Mouse (Mus musculus) lung, embryonic 14.5 days (tissue): ENCODE data around the gene Abcg8. TPM values are rescaled to one million over a fixed set of nuclear protein-coding genes. Genes with fewer than 3 reads are reported as not detected.
A peak's percentile ranks its signal among the peaks of the same experiment; 100 is the strongest.

Experiments used
- ATAC-seq: fragments of 200-750 bp; cut with Nextera tagmentation; 2 replicates; pipeline ENCODE4 v1.8.0; 2017; ENCODE audit warnings: mild to moderate bottlenecking, moderate TSS enrichment, moderate library complexity; ENCODE audit not compliant: insufficient read depth
- DNase-seq: peaks from one replicate; pipeline ENCODE4 v3.0.0-alpha.2; 2015
- H3K27ac ChIP-seq: fragments of 300-500 bp; sonication (generic); 2 replicates; pipeline ENCODE4 v1.5.1; 2014; ENCODE audit warnings: low read depth, mild to moderate bottlenecking, moderate library complexity
- H3K27me3 ChIP-seq: fragments of 300-500 bp; sonication (generic); 2 replicates; pipeline ENCODE4 v1.6.1; 2014; ENCODE audit warnings: low read length, control low read depth; ENCODE audit not compliant: insufficient read depth
- H3K36me3 ChIP-seq: fragments of 300-500 bp; sonication (generic); 2 replicates; pipeline ENCODE4 v1.6.1; 2014; ENCODE audit warnings: control low read depth; ENCODE audit not compliant: insufficient read depth
- H3K4me1 ChIP-seq: fragments of 300-500 bp; sonication (generic); 2 replicates; pipeline ENCODE4 v1.6.1; 2014; ENCODE audit warnings: antibody characterized with exemption, control low read depth; ENCODE audit not compliant: insufficient read depth
- H3K4me2 ChIP-seq: fragments of 300-500 bp; sonication (generic); 2 replicates; pipeline ENCODE4 v1.6.1; 2014; ENCODE audit warnings: mild to moderate bottlenecking
- H3K4me3 ChIP-seq: fragments of 300-500 bp; sonication (generic); 2 replicates; pipeline ENCODE4 v1.5.1; 2014; ENCODE audit warnings: low read depth, low read length
- H3K9ac ChIP-seq: fragments of 300-500 bp; sonication (generic); 2 replicates; pipeline ENCODE4 v1.6.1; 2014
- H3K9me3 ChIP-seq: fragments of 300-500 bp; sonication (generic); 2 replicates; pipeline ENCODE4 v1.6.1; 2016; ENCODE audit warnings: low read depth, low read length, control low read depth
- CTCF ChIP-seq: IDR thresholded peaks from 2 replicates; pipeline ENCODE4 v1.5.1; 2016; ENCODE audit warnings: antibody characterized with exemption, low read depth
- WGBS: fragments of 180-500 bp; shearing (Covaris S2); extraction: QIAGEN DNeasy Blood & Tissue Kit; methylation state at CpG from one replicate; pipeline ENCODE4 v1.1.7; 2014; 5-methylcytosine and 5-hydroxymethylcytosine counted together
- polyA plus RNA-seq: library from polyadenylated mRNA; unstranded; fragments of >200 nt; fragmentation: Nextera tagmentation; extraction: Ambion mirVana; gene quantifications from 2 replicates; pipeline ENCODE4 v1.2.1, GENCODE M21; 2014

Gene Abcg8
- polyA plus RNA-seq, 1 experiment from 2014 or later, result 0.05 TPM

GRCm38 (mm10) chr17:84646477-84646876 is 29.6 kb upstream of the Abcg8 start:
- whole genome bisulfite sequencing, result 59% methylated on average over 2 of the region's 2 CpGs
- no peak overlapping the region for H3K4me3 ChIP-seq

GRCm38 (mm10) chr17:84647630-84648029 is 28.5 kb upstream of the Abcg8 start:
- WGBS, result 77% methylated on average over 4 of the region's 4 CpGs
- no peaks in the 10 kb centered on the region for H3K36me3 ChIP-seq
- H3K27ac ChIP-seq, result no peak overlapping the region
- no peak for DNase-seq
- H3K4me3 ChIP-seq, result no peak overlapping the region
- no peaks in the 10 kb centered on the region for H3K9me3 ChIP-seq
- no peaks in the 10 kb centered on the region for H3K27me3 ChIP-seq
- no peak for TF ChIP-seq CTCF
- ATAC-seq, result no peak
- H3K4me1 ChIP-seq, result peaks cover 3% of the 10 kb centered on the region; the same call in 1 of the 2 replicates
- no peak overlapping the region for H3K9ac ChIP-seq
- H3K4me2 ChIP-seq, result no peak overlapping the region

More at GRCm38 (mm10) chr17:84646477-84646876, 29.6 kb upstream of the Abcg8 start:
- Histone ChIP-seq H3K9me3 (no peaks in the 10 kb centered on the region), H3K27ac (no peak overlapping the region), H3K4me1 (peaks cover 3% of the 10 kb centered on the region; the same call in 1 of the 2 replicates), H3K36me3 (no peaks in the 10 kb centered on the region), H3K27me3 (no peaks in the 10 kb centered on the region), H3K9ac (no peak overlapping the region), H3K4me2 (no peak overlapping the region)
- DNase-seq (no peak), ATAC-seq (no peak)
- TF ChIP-seq CTCF, result no peak

- no peaks in the 10 kb centered on the region for H3K36me3 ChIP-seq
- no peak overlapping the region for H3K9ac ChIP-seq
- ATAC-seq, result no peak
- H3K27me3 ChIP-seq, result no peaks in the 10 kb centered on the region
- no peak for TF ChIP-seq CTCF
- no peak overlapping the region for H3K4me3 ChIP-seq
- H3K4me1 ChIP-seq, result peaks cover 3% of the 10 kb centered on the region; the same call in 1 of the 2 replicates
- H3K4me2 ChIP-seq, result no peak overlapping the region
- WGBS, result 73% methylated on average over 9 of the region's 9 CpGs
- no peaks in the 10 kb centered on the region for H3K9me3 ChIP-seq
- no peak overlapping the region for H3K27ac ChIP-seq
- no peak for DNase-seq
Measured at GRCm38 (mm10) chr17:84650302-84651017, 25.6 kb upstream of the Abcg8 start.

GRCm38 (mm10) chr17:84653544-84653943 is 22.6 kb upstream of the Abcg8 start:
- H3K4me2 ChIP-seq, result no peak overlapping the region
- WGBS, result 88% methylated on average over 9 of the region's 9 CpGs
- no peak for DNase-seq
- H3K27me3 ChIP-seq, result no peaks in the 10 kb centered on the region
- H3K9ac ChIP-seq, result no peak overlapping the region
- H3K9me3 ChIP-seq, result no peaks in the 10 kb centered on the region
- no peak for TF ChIP-seq CTCF
- H3K36me3 ChIP-seq, result no peaks in the 10 kb centered on the region
- peaks cover 3% of the 10 kb centered on the region; the same call in 1 of the 2 replicates for H3K4me1 ChIP-seq
- no peak overlapping the region for H3K27ac ChIP-seq
- no peak overlapping the region for H3K4me3 ChIP-seq
- no peak for ATAC-seq

GRCm38 (mm10) chr17:84656205-84656604 is 19.9 kb upstream of the Abcg8 start:
- no peak for TF ChIP-seq CTCF
- no peak overlapping the region for H3K4me2 ChIP-seq
- H3K9ac ChIP-seq, result no peak overlapping the region
- no peak overlapping the region for H3K4me3 ChIP-seq
- DNase-seq, result no peak
- H3K27ac ChIP-seq, result no peak overlapping the region
- no peaks in the 10 kb centered on the region for H3K36me3 ChIP-seq
- no peaks in the 10 kb centered on the region for H3K27me3 ChIP-seq
- 64% methylated on average over 5 of the region's 5 CpGs for whole genome bisulfite sequencing
- ATAC-seq, result no peak
- H3K4me1 ChIP-seq, result no peaks in the 10 kb centered on the region
- H3K9me3 ChIP-seq, result no peaks in the 10 kb centered on the region

- DNase-seq (no peak), ATAC-seq (no peak)
- TF ChIP-seq CTCF, result no peak
- Histone ChIP-seq H3K27me3 (no peaks in the 10 kb centered on the region), H3K4me3 (no peak overlapping the region), H3K4me2 (no peak overlapping the region), H3K27ac (no peak overlapping the region), H3K9ac (no peak overlapping the region), H3K9me3 (no peaks in the 10 kb centered on the region), H3K4me1 (no peaks in the 10 kb centered on the region), H3K36me3 (no peaks in the 10 kb centered on the region)
- WGBS, result 52% methylated on average over 19 of the region's 19 CpGs
Measured at GRCm38 (mm10) chr17:84656653-84657421, 19.3 kb upstream of the Abcg8 start.

- H3K36me3 ChIP-seq, result no peaks in the 10 kb centered on the region
- H3K9me3 ChIP-seq, result no peaks in the 10 kb centered on the region
- H3K4me2 ChIP-seq, result no peak overlapping the region
- H3K4me1 ChIP-seq, result no peaks in the 10 kb centered on the region
- no peak overlapping the region for H3K4me3 ChIP-seq
- ATAC-seq (peak; percentile 61), DNase-seq (no peak)
- no peaks in the 10 kb centered on the region for H3K27me3 ChIP-seq
- WGBS, result 34% methylated on average over 3 of the region's 3 CpGs
- TF ChIP-seq CTCF, result no peak
- H3K9ac ChIP-seq, result no peak overlapping the region
- no peak overlapping the region for H3K27ac ChIP-seq
Measured at GRCm38 (mm10) chr17:84657422-84657732, 18.7 kb upstream of the Abcg8 start.
